Comparison of ENCODE assay signal across 16 mouse cellular contexts in the genomic region with DNA sequence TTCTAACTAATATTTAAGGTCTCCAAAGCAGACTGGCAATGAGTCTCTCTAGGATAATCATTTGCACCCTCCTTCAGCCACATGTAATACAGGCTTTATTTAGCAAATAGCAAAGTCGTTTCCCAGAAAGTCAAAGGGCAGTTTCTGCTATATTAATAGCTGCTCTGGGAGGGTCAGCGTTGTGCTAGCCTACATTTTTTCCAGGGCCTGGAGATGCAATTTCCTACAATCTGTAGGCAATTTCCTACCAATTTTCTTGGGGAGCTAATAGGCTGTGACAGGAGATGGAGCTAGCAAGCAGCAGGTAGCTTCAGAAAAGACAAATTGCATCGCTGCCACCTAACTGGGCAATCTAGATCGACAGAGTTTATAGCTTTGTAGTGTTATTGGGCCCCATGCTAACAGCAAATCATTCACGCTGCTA.
DNase-seq lines count a peak whose midpoint lies in the region; ATAC-seq lines count a peak whose summit lies in the region.
"Had no signal": no experiment of that assay in that cellular context is flagged by ENCODE, and none has a peak within 500 bp of the region (broad histone marks: within the 10 kb centered on the region; RNA-seq: fewer than 3 reads in every experiment).

No protein-coding gene starts in this region.

- no peaks in the 10 kb centered on the region for H3K9me3 ChIP-seq in embryonic facial prominence, embryonic 11.5 days (replicated peaks; ENCODE audit: control insufficient read depth, low read length)
- H3K9me3 ChIP-seq in limb, embryonic 12.5 days = no peaks in the 10 kb centered on the region
- H3K9me3 ChIP-seq: embryonic facial prominence, embryonic 15.5 days; heart, embryonic 12.5 days; neural tube, embryonic 12.5 days had no signal

- H3K27ac ChIP-seq in embryonic facial prominence, embryonic 11.5 days (replicated peaks; ENCODE audit: low read depth, low read length) = no peak overlapping the region
- H3K27ac ChIP-seq in limb, embryonic 12.5 days = no peak overlapping the region
- H3K27ac ChIP-seq: embryonic facial prominence, embryonic 15.5 days; neural tube, embryonic 12.5 days had no signal

- H3K27me3 ChIP-seq in embryonic facial prominence, embryonic 11.5 days (ENCODE audit: control insufficient read depth, insufficient read depth, low read length) = no peaks in the 10 kb centered on the region
- H3K27me3 ChIP-seq in limb, embryonic 12.5 days = no peaks in the 10 kb centered on the region
- H3K27me3 ChIP-seq: embryonic facial prominence, embryonic 15.5 days; heart, embryonic 12.5 days; neural tube, embryonic 12.5 days had no signal

- no peak overlapping the region for H3K4me2 ChIP-seq in embryonic facial prominence, embryonic 11.5 days (ENCODE audit: low read depth, low read length)
- peak overlapping the region; percentile 5; the same call in 1 of the 2 replicates for H3K4me2 ChIP-seq in limb, embryonic 12.5 days
- H3K4me2 ChIP-seq: embryonic facial prominence, embryonic 15.5 days; heart, embryonic 12.5 days; neural tube, embryonic 12.5 days had no signal

- 21% methylated on average over 5 of the region's 5 CpGs for WGBS in embryonic facial prominence, embryonic 11.5 days
- WGBS in limb, embryonic 12.5 days = 10% methylated on average over 5 of the region's 5 CpGs

- ATAC-seq in embryonic facial prominence, embryonic 11.5 days (replicated peaks; ENCODE audit: insufficient number of reproducible peaks, low FRiP score, low TSS enrichment, low read depth) = no peak
- ATAC-seq in limb, embryonic 12.5 days (ENCODE audit: insufficient number of reproducible peaks, insufficient read depth, low FRiP score, low TSS enrichment, low read depth) = peak; percentile 63; the same call in 1 of the 2 replicates

- DNase-seq in heart, adult 11 months = peak; percentile 82
- no peak for DNase-seq in heart, postnatal 36 days
- peak; percentile 4 for DNase-seq in adipocyte (ENCODE audit: low spot score)
- peak; percentile 45 for DNase-seq in embryonic facial prominence, embryonic 11.5 days (ENCODE audit: low spot score)
- no peak for DNase-seq in lung, postnatal 14 days
- no peak for DNase-seq in kidney, postnatal 4 days
- no peak for DNase-seq in cerebellum, postnatal 4 days (ENCODE audit: low spot score in 2 of 2)
- DNase-seq: adrenal gland, adult 8-10 months; kidney, adult 11 months; layer of hippocampus, adult 9-11 months; liver; lung, postnatal 36 days had no signal

- no peaks in the 10 kb centered on the region for H3K4me1 ChIP-seq in embryonic facial prominence, embryonic 11.5 days (ENCODE audit: control insufficient read depth, insufficient read depth, low read length)
- H3K4me1 ChIP-seq in limb, embryonic 12.5 days (replicated peaks) = peaks cover 7% of the 10 kb centered on the region; the same call in 1 of the 2 replicates
- H3K4me1 ChIP-seq: embryonic facial prominence, embryonic 15.5 days; heart, embryonic 12.5 days had no signal

- H3K36me3 ChIP-seq in embryonic facial prominence, embryonic 11.5 days (replicated peaks; ENCODE audit: control insufficient read depth, insufficient read depth, low read depth, low read length) = no peaks in the 10 kb centered on the region
- no peaks in the 10 kb centered on the region for H3K36me3 ChIP-seq in limb, embryonic 12.5 days
- H3K36me3 ChIP-seq: embryonic facial prominence, embryonic 15.5 days; heart, embryonic 12.5 days; neural tube, embryonic 12.5 days had no signal

- no peak overlapping the region for H3K9ac ChIP-seq in embryonic facial prominence, embryonic 11.5 days (replicated peaks; ENCODE audit: low read length)
- no peak overlapping the region for H3K9ac ChIP-seq in limb, embryonic 12.5 days (replicated peaks)
- H3K9ac ChIP-seq: embryonic facial prominence, embryonic 15.5 days; heart, embryonic 12.5 days; neural tube, embryonic 12.5 days had no signal

- no peak overlapping the region for H3K4me3 ChIP-seq in embryonic facial prominence, embryonic 11.5 days (ENCODE audit: low read depth, low read length)
- H3K4me3 ChIP-seq in limb, embryonic 12.5 days (replicated peaks) = no peak overlapping the region
- H3K4me3 ChIP-seq: embryonic facial prominence, embryonic 15.5 days; heart, embryonic 12.5 days; neural tube, embryonic 12.5 days had no signal

- intact Hi-C loops in heart, postnatal 36 days (cut with DNase I) = loop anchor here (10.0 kb wide), 1 partner anchor 126 kb away; no protein-coding TSS in a partner anchor

Comparison
In these comparisons a context has a peak if more than half of its experiments do, and no peak if none do; other contexts are left out.
1. DNase-seq: peak in heart, adult 11 months (single experiment), adipocyte (single experiment) and embryonic facial prominence, embryonic 11.5 days (single experiment); none in heart, postnatal 36 days (0 of 2), lung, postnatal 14 days (single experiment), kidney, postnatal 4 days (0 of 2) and cerebellum, postnatal 4 days (0 of 2).